Mouse (Mus musculus): ENCODE measurements around the gene Csnk2a1. TPM values are rescaled to one million over a fixed set of nuclear protein-coding genes. Genes with fewer than 3 reads are reported as not detected.

Gene Csnk2a1
- 0.94 and 1.0 TPM in 2 replicates for polyA plus RNA-seq (2012)

- no peaks in the 10 kb centered on the region for H3K27me3 ChIP-seq (ENCODE audit: control insufficient read depth)
- peak within 1 kb of the TSS; percentile 90 for H3K4me3 ChIP-seq (replicated peaks)
- H3K36me3 ChIP-seq (ENCODE audit: control insufficient read depth): peaks cover 24% of the 10 kb centered on the region
- H3K4me1 ChIP-seq (ENCODE audit: control insufficient read depth): peaks cover 54% of the 10 kb centered on the region
- no peaks in the 10 kb centered on the region for H3K9me3 ChIP-seq (ENCODE audit: control insufficient read depth, low read length)
- no peak for TF ChIP-seq GATA1 (IDR thresholded peaks at IDR 0.05; ENCODE audit: low read length)
- TF ChIP-seq TAL1 (IDR thresholded peaks at IDR 0.05; ENCODE audit: low read length): no peak
Measured at GRCm38 (mm10) chr2:152226248-152227050, at the start of gene Csnk2a1. Gene Csnk2a1 (plus strand): TSS chr2:152226839.

DNA sequence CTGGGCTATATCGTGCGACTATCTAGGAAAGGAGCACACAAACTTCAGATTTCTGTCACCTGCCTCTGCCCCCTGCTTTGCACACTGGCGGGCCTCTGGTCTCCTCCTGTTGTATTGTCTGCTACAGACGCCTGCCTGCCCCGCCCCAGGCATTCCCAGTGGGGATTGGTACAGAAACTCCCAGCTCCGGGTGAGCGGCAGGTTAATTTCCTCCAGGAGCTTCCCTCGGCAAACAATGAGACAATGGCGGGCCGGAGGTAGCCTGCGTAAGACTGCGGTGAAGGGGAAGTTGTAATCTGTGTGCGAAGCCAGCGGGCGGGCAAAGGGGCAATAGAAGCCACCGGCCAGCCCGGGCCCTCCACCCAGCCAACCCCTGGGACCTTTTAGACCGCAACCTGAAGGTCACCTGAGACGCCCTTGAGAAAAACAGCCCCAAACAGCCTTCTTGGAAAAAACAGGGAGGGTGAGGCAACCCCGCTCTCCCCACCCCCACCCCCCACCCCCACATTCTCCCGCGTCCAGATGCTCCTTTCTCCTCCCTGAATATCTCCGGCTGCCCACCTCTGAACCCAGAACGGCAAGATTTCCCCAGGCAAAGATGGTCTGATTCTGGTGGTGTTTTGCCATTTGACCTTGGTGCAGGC lies 49.4 kb upstream of the Csnk2a1 start:
- Histone ChIP-seq H3K36me3 (ENCODE audit: control insufficient read depth) (no peaks in the 10 kb centered on the region), H3K27me3 (ENCODE audit: control insufficient read depth) (peaks cover 13% of the 10 kb centered on the region), H3K9me3 (ENCODE audit: control insufficient read depth, low read length) (peaks cover 3% of the 10 kb centered on the region), H3K4me1 (ENCODE audit: control insufficient read depth) (no peaks in the 10 kb centered on the region), H3K4me3 (replicated peaks) (no peak overlapping the region)
- TF ChIP-seq GATA1 (IDR thresholded peaks at IDR 0.05; ENCODE audit: low read length): no peak
- TF ChIP-seq TAL1 (IDR thresholded peaks at IDR 0.05; ENCODE audit: low read length): no peak

GRCm38 (mm10) chr2:152177806-152178170 lies 48.9 kb upstream of the Csnk2a1 start:
- TF ChIP-seq TAL1 (IDR thresholded peaks at IDR 0.05; ENCODE audit: low read length) (no peak), GATA1 (IDR thresholded peaks at IDR 0.05; ENCODE audit: low read length) (no peak)
- H3K4me1 ChIP-seq (ENCODE audit: control insufficient read depth): no peaks in the 10 kb centered on the region
- H3K27me3 ChIP-seq (ENCODE audit: control insufficient read depth): peaks cover 13% of the 10 kb centered on the region
- no peak overlapping the region for H3K4me3 ChIP-seq (replicated peaks)
- no peaks in the 10 kb centered on the region for H3K36me3 ChIP-seq (ENCODE audit: control insufficient read depth)
- peaks cover 3% of the 10 kb centered on the region for H3K9me3 ChIP-seq (ENCODE audit: control insufficient read depth, low read length)

DNA sequence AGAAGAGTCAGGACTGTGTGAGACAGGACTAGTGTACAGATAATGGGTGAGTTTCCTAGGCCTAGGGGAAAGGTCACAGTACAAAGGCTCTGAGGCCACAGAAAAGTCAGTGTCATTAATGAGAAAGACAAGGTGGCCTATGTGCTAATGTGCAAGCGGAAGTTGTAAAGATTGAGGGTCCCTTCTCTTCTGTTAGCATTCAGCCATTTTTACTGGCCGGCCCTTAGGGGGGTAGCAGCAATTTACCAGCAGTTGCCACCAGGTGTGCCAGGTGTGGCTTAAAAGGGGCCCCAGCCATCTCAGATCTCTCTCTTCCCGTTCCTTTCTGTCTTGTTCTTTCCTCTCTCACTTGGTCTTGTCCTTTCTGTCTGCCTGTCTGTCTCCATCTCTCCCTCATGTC lies 48.3 kb upstream of the Csnk2a1 start:
- TF ChIP-seq GATA1 (IDR thresholded peaks at IDR 0.05; ENCODE audit: low read length) (no peak), TAL1 (IDR thresholded peaks at IDR 0.05; ENCODE audit: low read length) (no peak)
- no peaks in the 10 kb centered on the region for H3K4me1 ChIP-seq (ENCODE audit: control insufficient read depth)
- H3K9me3 ChIP-seq (ENCODE audit: control insufficient read depth, low read length): peaks cover 3% of the 10 kb centered on the region
- no peaks in the 10 kb centered on the region for H3K36me3 ChIP-seq (ENCODE audit: control insufficient read depth)
- no peak overlapping the region for H3K4me3 ChIP-seq (replicated peaks)
- peaks cover 13% of the 10 kb centered on the region for H3K27me3 ChIP-seq (ENCODE audit: control insufficient read depth)

DNA sequence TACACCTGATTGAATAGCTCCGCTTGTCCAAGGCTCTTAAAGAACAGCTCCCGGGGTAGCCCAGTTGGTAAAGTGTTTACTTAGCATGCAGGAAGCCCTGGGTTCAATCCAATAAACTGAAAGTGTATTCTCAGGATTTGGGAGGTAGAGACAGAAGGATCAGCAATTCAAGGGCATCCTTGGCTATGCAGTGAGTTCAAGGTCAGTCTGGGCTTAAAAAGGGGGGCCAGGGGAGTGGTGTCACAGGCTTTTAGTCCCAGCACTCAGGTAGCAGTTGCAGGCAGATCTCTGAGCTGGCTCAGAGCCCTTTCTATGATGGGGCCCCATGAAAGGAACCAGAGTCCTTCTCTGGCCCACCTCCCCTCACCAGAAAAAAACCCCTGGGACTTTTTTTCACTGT lies 47.3 kb upstream of the Csnk2a1 start:
- TF ChIP-seq GATA1 (IDR thresholded peaks at IDR 0.05; ENCODE audit: low read length) (no peak), TAL1 (IDR thresholded peaks at IDR 0.05; ENCODE audit: low read length) (no peak)
- peaks cover 3% of the 10 kb centered on the region for H3K9me3 ChIP-seq (ENCODE audit: control insufficient read depth, low read length)

DNA sequence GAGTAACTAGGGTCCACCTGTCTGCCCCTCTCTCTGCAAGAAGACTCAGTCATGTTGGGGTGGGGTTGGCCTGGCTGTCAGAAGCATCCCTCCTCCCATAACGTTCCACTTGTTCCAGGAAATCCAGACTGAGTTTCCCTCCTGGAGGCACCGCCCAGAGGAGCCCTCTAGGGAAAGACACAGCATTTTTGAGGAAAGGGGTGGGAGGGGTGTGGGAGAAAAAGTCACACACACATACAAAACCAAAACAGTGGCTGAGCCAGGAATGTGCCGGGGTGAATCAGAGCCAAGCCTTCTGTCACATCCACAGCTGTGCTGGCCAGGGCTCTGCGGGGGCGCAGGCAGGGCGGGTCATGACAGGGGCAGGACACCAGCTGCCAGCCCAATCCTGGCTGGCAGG lies 46.3 kb upstream of the Csnk2a1 start:
- Histone ChIP-seq H3K9me3 (ENCODE audit: control insufficient read depth, low read length) (no peaks in the 10 kb centered on the region), H3K4me1 (ENCODE audit: control insufficient read depth) (no peaks in the 10 kb centered on the region), H3K27me3 (ENCODE audit: control insufficient read depth) (peaks cover 13% of the 10 kb centered on the region), H3K4me3 (replicated peaks) (no peak overlapping the region), H3K36me3 (ENCODE audit: control insufficient read depth) (no peaks in the 10 kb centered on the region)
- TF ChIP-seq TAL1 (IDR thresholded peaks at IDR 0.05; ENCODE audit: low read length) (no peak), GATA1 (IDR thresholded peaks at IDR 0.05; ENCODE audit: low read length) (no peak)

More for the DNA sequence above, 47.3 kb upstream of the Csnk2a1 start:
- peaks cover 13% of the 10 kb centered on the region for H3K27me3 ChIP-seq (ENCODE audit: control insufficient read depth)
- no peaks in the 10 kb centered on the region for H3K36me3 ChIP-seq (ENCODE audit: control insufficient read depth)
- H3K4me3 ChIP-seq (replicated peaks): no peak overlapping the region
- no peaks in the 10 kb centered on the region for H3K4me1 ChIP-seq (ENCODE audit: control insufficient read depth)

DNA sequence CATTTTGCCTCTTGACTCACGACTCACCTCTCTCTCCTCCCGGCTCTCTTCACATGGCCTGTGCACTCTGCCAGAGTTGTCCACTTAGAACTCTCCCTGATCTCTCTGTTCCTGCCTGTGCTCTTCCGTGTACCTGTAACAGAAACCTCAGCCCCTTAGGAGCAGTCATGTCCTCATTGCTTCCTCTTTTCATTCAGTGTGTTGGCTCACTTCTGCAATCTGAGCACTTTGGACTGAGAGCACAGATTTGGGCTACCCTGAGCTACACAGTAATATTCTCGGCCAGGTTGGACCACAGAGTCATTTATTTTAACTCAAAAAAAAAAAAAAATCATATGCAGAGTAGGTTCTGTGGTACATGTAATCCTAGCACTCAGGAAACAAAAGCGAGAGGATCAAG lies 39.5 kb upstream of the Csnk2a1 start:
- TF ChIP-seq GATA1 (IDR thresholded peaks at IDR 0.05; ENCODE audit: low read length): no peak
- TF ChIP-seq TAL1 (IDR thresholded peaks at IDR 0.05; ENCODE audit: low read length): no peak
- Histone ChIP-seq H3K9me3 (ENCODE audit: control insufficient read depth, low read length) (no peaks in the 10 kb centered on the region), H3K27me3 (ENCODE audit: control insufficient read depth) (no peaks in the 10 kb centered on the region), H3K4me1 (ENCODE audit: control insufficient read depth) (peaks cover 7% of the 10 kb centered on the region), H3K4me3 (replicated peaks) (no peak overlapping the region), H3K36me3 (ENCODE audit: control insufficient read depth) (no peaks in the 10 kb centered on the region)

DNA sequence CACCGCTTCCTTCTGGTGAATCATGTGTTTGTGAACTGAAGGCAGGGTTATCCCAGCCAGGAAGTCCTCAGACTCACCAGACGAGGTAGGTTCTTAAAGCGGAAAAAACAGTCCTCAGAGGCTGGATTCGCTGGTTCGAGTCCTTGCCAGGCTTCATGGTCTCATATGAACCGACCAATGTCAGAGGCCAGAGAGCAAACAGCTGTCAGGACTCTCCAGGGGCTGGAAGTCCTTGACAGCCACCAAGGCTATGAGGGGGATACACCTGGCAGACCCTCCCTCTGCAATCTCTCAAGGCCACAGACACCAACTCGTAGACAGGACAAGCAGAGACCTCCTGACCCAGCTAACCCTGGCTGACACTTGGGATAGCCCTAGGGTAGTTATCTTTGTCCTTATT lies 37.4 kb upstream of the Csnk2a1 start:
- Histone ChIP-seq H3K4me1 (ENCODE audit: control insufficient read depth) (peaks cover 25% of the 10 kb centered on the region), H3K9me3 (ENCODE audit: control insufficient read depth, low read length) (no peaks in the 10 kb centered on the region), H3K27me3 (ENCODE audit: control insufficient read depth) (no peaks in the 10 kb centered on the region), H3K4me3 (replicated peaks) (no peak overlapping the region), H3K36me3 (ENCODE audit: control insufficient read depth) (no peaks in the 10 kb centered on the region)
- TF ChIP-seq GATA1 (IDR thresholded peaks at IDR 0.05; ENCODE audit: low read length): no peak
- TF ChIP-seq TAL1 (IDR thresholded peaks at IDR 0.05; ENCODE audit: low read length): no peak

DNA sequence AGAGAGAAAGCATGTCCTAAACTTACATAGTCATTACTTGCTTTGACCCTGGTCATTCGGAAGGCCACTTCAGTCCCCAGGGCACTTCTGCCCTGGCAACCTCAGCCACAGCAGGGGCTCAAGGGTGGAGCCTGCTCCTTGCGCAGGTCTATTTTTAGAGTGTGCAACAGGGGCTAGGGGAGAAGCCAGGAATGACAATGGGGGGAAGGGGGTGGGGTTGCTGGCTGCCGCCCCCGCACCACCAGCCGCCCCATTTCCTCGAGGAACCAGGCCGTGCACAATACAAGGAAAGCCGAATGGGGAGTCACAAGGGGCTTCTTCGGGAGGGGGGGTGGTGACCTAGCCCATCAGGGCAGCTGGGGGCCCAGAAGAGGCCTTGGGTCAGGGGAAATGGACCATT lies 37.0 kb upstream of the Csnk2a1 start:
- no peak for TF ChIP-seq TAL1 (IDR thresholded peaks at IDR 0.05; ENCODE audit: low read length)
- TF ChIP-seq GATA1 (IDR thresholded peaks at IDR 0.05; ENCODE audit: low read length): no peak
- H3K36me3 ChIP-seq (ENCODE audit: control insufficient read depth): no peaks in the 10 kb centered on the region
- no peak overlapping the region for H3K4me3 ChIP-seq (replicated peaks)
- H3K4me1 ChIP-seq (ENCODE audit: control insufficient read depth): peaks cover 29% of the 10 kb centered on the region
- H3K9me3 ChIP-seq (ENCODE audit: control insufficient read depth, low read length): no peaks in the 10 kb centered on the region
- no peaks in the 10 kb centered on the region for H3K27me3 ChIP-seq (ENCODE audit: control insufficient read depth)
